ENCODE assay signal across 8 mouse cellular contexts in the genomic region with DNA sequence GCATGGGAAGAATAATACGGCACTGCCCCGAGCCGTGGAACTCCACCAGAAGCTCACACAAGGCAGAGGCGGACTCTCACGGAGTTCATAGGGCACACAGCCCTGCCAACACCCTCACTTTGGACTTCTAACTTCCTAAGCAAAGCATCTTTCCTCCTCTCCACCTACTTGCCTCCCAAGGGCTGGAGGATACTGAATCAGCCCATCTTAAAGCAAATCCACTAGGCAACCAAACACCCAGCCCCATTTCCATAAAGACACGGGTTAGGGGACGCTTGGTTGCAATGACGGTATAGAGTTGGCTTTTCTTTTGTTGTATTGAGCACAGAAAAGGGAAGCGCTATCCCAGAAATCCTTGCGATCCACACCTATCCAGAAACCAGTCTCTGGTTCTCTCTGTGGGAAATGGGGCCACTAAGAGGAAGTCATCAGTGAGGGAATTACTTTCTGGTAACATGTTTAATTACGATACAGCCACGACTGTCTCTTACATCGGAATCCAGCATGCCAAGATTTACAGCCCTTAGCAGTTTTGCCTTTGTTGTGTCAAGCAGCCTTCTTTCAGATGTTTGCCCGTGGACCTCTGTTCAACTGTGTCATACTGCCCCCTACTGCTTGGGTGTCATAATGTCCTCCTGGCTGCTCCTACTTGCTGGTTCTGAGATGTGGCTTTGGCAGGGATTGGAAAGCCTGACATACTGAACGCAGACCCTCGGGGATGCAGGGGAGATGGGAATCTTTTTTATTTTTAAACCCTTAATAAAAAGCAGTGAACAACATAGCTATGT.
DNase-seq lines count a peak whose midpoint lies in the region; ATAC-seq and TF ChIP-seq lines count a peak whose summit lies in the region.

No protein-coding gene starts in this region.

- no peaks in the 10 kb centered on the region for H3K27me3 ChIP-seq in kidney, adult 2 months (replicated peaks; ENCODE audit: control insufficient read depth, insufficient read depth, low read length)
- no peaks in the 10 kb centered on the region for H3K27me3 ChIP-seq in limb, embryonic 10.5 days (ENCODE audit: low read depth, poor library complexity, severe bottlenecking)
- H3K27me3 ChIP-seq in stomach, postnatal 0 days (ENCODE audit: control insufficient read depth, insufficient read depth, low read length) = no peaks in the 10 kb centered on the region

- intact Hi-C loops in gastrocnemius, postnatal 36 days (cut with DNase I) = loop anchor here (2.0 to 5.0 kb wide), 2 partner anchors 54 to 447 kb away; no protein-coding TSS in a partner anchor

- no peak overlapping the region for H3K9ac ChIP-seq in stomach, postnatal 0 days (ENCODE audit: low read length)

- H3K27ac ChIP-seq in kidney, adult 2 months (ENCODE audit: insufficient read depth, low read depth, low read length) = no peak overlapping the region
- H3K27ac ChIP-seq in limb, embryonic 10.5 days = peak overlapping the region; percentile 76
- H3K27ac ChIP-seq in stomach, postnatal 0 days (replicated peaks) = no peak overlapping the region

- TF ChIP-seq POLR2A in kidney, adult 2 months (IDR thresholded peaks at IDR 0.05; ENCODE audit: low read depth, low read length) = no peak

- ATAC-seq in monocyte, adult 5-6 weeks (replicated peaks; ENCODE audit: insufficient number of reproducible peaks, low FRiP score, low TSS enrichment, poor library complexity, severe bottlenecking) = 0 out of 2 replicates have a peak, but pooled peaks have one; percentile 61
- peak; percentile 59; the same call in 1 of the 2 replicates for ATAC-seq in stomach, postnatal 0 days (ENCODE audit: low FRiP score, low TSS enrichment)

- 31% methylated on average over 16 of the region's 16 CpGs for WGBS in kidney, adult 2 months
- 45% methylated on average over 16 of the region's 16 CpGs for WGBS in limb, embryonic 10.5 days
- WGBS in stomach, postnatal 0 days = 37% methylated on average over 16 of the region's 16 CpGs

- H3K4me1 ChIP-seq in kidney, adult 2 months (ENCODE audit: control insufficient read depth, insufficient read depth, low read length) = no peaks in the 10 kb centered on the region
- H3K4me1 ChIP-seq in limb, embryonic 10.5 days = peaks cover 6% of the 10 kb centered on the region
- H3K4me1 ChIP-seq in stomach, postnatal 0 days (replicated peaks; ENCODE audit: control insufficient read depth, insufficient read depth) = 0 out of 2 replicates have a peak, but pooled peaks cover 2% of the 10 kb centered on the region

- TF ChIP-seq CTCF in kidney, adult 2 months (conservative IDR thresholded peaks at IDR 0.05; ENCODE audit: insufficient read depth, insufficient read length, low read depth, low read length) = peak; percentile 87
- peak; percentile 93 for TF ChIP-seq CTCF in stomach, postnatal 0 days (IDR thresholded peaks at IDR 0.05; ENCODE audit: low read depth)

- DNase-seq in 416B (ENCODE audit: low read depth) = peak; percentile 75
- peak; percentile 41 to 64 for DNase-seq in adrenal gland, adult 18-20 months (ENCODE audit: low spot score in 2 of 2)
- DNase-seq in embryo, embryonic 10.5 days (ENCODE audit: low spot score) = peak; percentile 94
- DNase-seq in gastrocnemius, postnatal 36 days = peak; percentile 20 to 48
- DNase-seq in kidney, adult 2 months = peak; percentile 61
- DNase-seq in limb, embryonic 10.5 days (ENCODE audit: low spot score) = peak; percentile 85
- DNase-seq in stomach, postnatal 0 days (ENCODE audit: low spot score) = peak; percentile 83

- no peaks in the 10 kb centered on the region for H3K9me3 ChIP-seq in limb, embryonic 10.5 days (replicated peaks)
- no peaks in the 10 kb centered on the region for H3K9me3 ChIP-seq in stomach, postnatal 0 days (ENCODE audit: control insufficient read depth, low read length)

- H3K4me2 ChIP-seq in stomach, postnatal 0 days (replicated peaks; ENCODE audit: low read depth) = no peak overlapping the region

- no peak for TF ChIP-seq EP300 in stomach, postnatal 0 days (optimal IDR thresholded peaks at IDR 0.05)

- H3K36me3 ChIP-seq in kidney, adult 2 months (ENCODE audit: control insufficient read depth, insufficient read depth, low read length) = no peaks in the 10 kb centered on the region
- no peaks in the 10 kb centered on the region for H3K36me3 ChIP-seq in limb, embryonic 10.5 days
- no peaks in the 10 kb centered on the region for H3K36me3 ChIP-seq in stomach, postnatal 0 days (ENCODE audit: control insufficient read depth, insufficient read depth, low read length)

- H3K4me3 ChIP-seq in kidney, adult 2 months (ENCODE audit: insufficient read depth, low read depth, low read length) = no peak overlapping the region
- H3K4me3 ChIP-seq in limb, embryonic 10.5 days = no peak overlapping the region
- H3K4me3 ChIP-seq in stomach, postnatal 0 days (ENCODE audit: low read depth, low read length) = no peak overlapping the region

Comparison
In these comparisons a context has a peak if more than half of its experiments do, and no peak if none do; other contexts are left out.
1. DNase-seq: peak in every context shown above with its lines; median percentile 94 in embryo, embryonic 10.5 days; 85 in limb, embryonic 10.5 days; 83 in stomach, postnatal 0 days; 75 in 416B; 61 in kidney, adult 2 months; 52 in adrenal gland, adult 18-20 months; 34 in gastrocnemius, postnatal 36 days.